Mouse (Mus musculus): ENCODE measurements around the gene 1700017N19Rik. TPM values are rescaled to one million over a fixed set of nuclear protein-coding genes. Genes with fewer than 3 reads are reported as not detected.

1700017N19Rik gene
- total and polyA plus RNA-seq, 3 experiments = not detected

DNA sequence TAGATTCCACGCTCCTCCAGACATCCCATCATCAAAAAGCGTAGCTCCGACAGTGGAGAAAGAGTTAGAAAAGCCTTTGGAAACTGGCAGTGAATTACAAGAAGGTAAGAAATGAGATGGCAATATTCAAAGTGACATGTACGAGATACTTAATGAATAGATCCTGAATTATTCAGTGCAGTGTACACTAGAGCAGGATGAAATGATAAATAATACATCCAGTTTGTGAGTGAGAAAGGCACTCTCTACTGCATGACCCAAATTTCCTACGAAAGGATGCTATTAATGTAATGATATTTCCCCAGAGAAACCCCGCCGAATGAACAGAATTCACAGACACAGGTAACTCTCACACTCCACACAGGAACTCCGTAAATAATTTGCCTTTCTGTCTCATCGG is 13.2 kb downstream of the 1700017N19Rik start:
- Histone ChIP-seq H3K36me3 (replicated peaks in 1 of 2; ENCODE audit: control insufficient read depth in 1 of 2, insufficient read depth in 1 of 2, low read length in 1 of 2) (no peaks in the 10 kb centered on the region), H3K4me2 (ENCODE audit: insufficient read depth, low read depth, poor library complexity, severe bottlenecking) (no peak overlapping the region), H3K4me3 (replicated peaks in 1 of 3; ENCODE audit: low read depth in 2 of 3, low read length in 2 of 3, poor library complexity in 1 of 3) (no peak overlapping the region), H3K9ac (ENCODE audit: insufficient read depth, low read depth) (no peak overlapping the region), H3K79me2 (replicated peaks; ENCODE audit: control insufficient read depth, extremely low read depth, insufficient read depth, poor library complexity, severe bottlenecking) (no peaks in the 10 kb centered on the region), H3K4me1 (ENCODE audit: control insufficient read depth in 1 of 2, insufficient read depth in 2 of 2) (no peaks in the 10 kb centered on the region), H3K9me3 (replicated peaks; ENCODE audit: low read length) (peaks cover 46% of the 10 kb centered on the region), H3K27me3 (replicated peaks) (no peaks in the 10 kb centered on the region), H3K27ac (ENCODE audit: insufficient read depth, low read depth) (no peak overlapping the region)
- no peak for TF ChIP-seq HCFC1 (IDR thresholded peaks at IDR 0.05; ENCODE audit: low read depth, low read length)
- no peak for TF ChIP-seq SMC3 (IDR thresholded peaks at IDR 0.05; ENCODE audit: low read depth, low read length)
- no peak for TF ChIP-seq NRF1 (IDR thresholded peaks at IDR 0.05; ENCODE audit: low read depth, low read length)
- no peak for TF ChIP-seq POLR2A (IDR thresholded peaks at IDR 0.05; ENCODE audit: low read depth, low read length)
- no peak for TF ChIP-seq RAD21 (IDR thresholded peaks at IDR 0.05; ENCODE audit: low read depth, low read length)
- TF ChIP-seq UBTF (IDR thresholded peaks at IDR 0.05; ENCODE audit: low read depth, low read length) = no peak
- no peak for TF ChIP-seq NELFE (IDR thresholded peaks at IDR 0.05; ENCODE audit: low read depth, low read length)
- TF ChIP-seq JUN (IDR thresholded peaks at IDR 0.05; ENCODE audit: insufficient read depth, low read depth, low read length) = no peak
- no peak for TF ChIP-seq TCF12 (IDR thresholded peaks at IDR 0.05; ENCODE audit: low read depth, low read length)
- no peak for TF ChIP-seq BHLHE40 (IDR thresholded peaks at IDR 0.05; ENCODE audit: low read depth, low read length)
- no peak for DNase-seq (ENCODE audit: extremely low read depth)
- in situ Hi-C loops (cut with MboI; ENCODE audit: low pct_ligation_motif_present, low pct_unique_long_range_greater_than_20kb, low sequenced_read_pairs) (no loop called here), dilution Hi-C loops (cut with MboI; ENCODE audit: extremely low pct_ligation_motif_present, extremely low pct_unique_long_range_greater_than_20kb, low sequenced_read_pairs) (no loop called here)

DNA sequence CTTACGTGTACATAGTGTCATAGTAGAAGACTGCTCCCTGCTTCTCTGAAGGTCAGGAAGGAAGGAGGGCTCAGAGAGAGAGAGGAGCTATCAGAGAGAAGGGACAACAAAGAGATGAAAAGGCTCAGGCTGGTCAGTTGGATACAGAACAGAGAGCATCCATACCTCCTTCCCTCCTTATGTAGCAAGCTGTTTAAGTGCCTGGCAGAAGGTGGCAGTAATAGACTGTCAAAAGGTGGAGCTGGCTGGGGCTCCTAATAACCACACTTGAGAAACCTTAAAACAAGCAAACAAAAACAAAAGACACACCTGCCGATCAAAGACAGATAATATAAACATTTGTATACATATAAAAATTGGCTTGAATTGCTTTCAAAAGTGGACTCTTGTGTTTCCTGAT is 14.0 kb downstream of the 1700017N19Rik start:
- H3K9ac ChIP-seq (ENCODE audit: insufficient read depth, low read depth) = no peak overlapping the region
- dilution Hi-C loops (cut with MboI; ENCODE audit: extremely low pct_ligation_motif_present, extremely low pct_unique_long_range_greater_than_20kb, low sequenced_read_pairs) = no loop called here
- no peaks in the 10 kb centered on the region for H3K36me3 ChIP-seq (replicated peaks in 1 of 2; ENCODE audit: control insufficient read depth in 1 of 2, insufficient read depth in 1 of 2, low read length in 1 of 2)
- no peak for TF ChIP-seq CTCF (conservative IDR thresholded peaks at IDR 0.05 in 1 of 2, IDR thresholded peaks at IDR 0.05 in 1 of 2; ENCODE audit: low read depth in 2 of 2, low read length in 2 of 2)
- no peak for TF ChIP-seq UBTF (IDR thresholded peaks at IDR 0.05; ENCODE audit: low read depth, low read length)
- no peak for TF ChIP-seq JUN (IDR thresholded peaks at IDR 0.05; ENCODE audit: insufficient read depth, low read depth, low read length)
- H3K27ac ChIP-seq (ENCODE audit: insufficient read depth, low read depth) = no peak overlapping the region
- no peak for DNase-seq (ENCODE audit: extremely low read depth)
- H3K27me3 ChIP-seq (replicated peaks) = no peaks in the 10 kb centered on the region
- H3K4me3 ChIP-seq (replicated peaks in 1 of 3; ENCODE audit: low read depth in 2 of 3, low read length in 2 of 3, poor library complexity in 1 of 3) = no peak overlapping the region
- H3K9me3 ChIP-seq (replicated peaks; ENCODE audit: low read length) = peaks cover 40% of the 10 kb centered on the region
- no peaks in the 10 kb centered on the region for H3K4me1 ChIP-seq (ENCODE audit: control insufficient read depth in 1 of 2, insufficient read depth in 2 of 2)
- no peaks in the 10 kb centered on the region for H3K79me2 ChIP-seq (replicated peaks; ENCODE audit: control insufficient read depth, extremely low read depth, insufficient read depth, poor library complexity, severe bottlenecking)
- no peak overlapping the region for H3K4me2 ChIP-seq (ENCODE audit: insufficient read depth, low read depth, poor library complexity, severe bottlenecking)
- in situ Hi-C loops (cut with MboI; ENCODE audit: low pct_ligation_motif_present, low pct_unique_long_range_greater_than_20kb, low sequenced_read_pairs) = no loop called here

DNA sequence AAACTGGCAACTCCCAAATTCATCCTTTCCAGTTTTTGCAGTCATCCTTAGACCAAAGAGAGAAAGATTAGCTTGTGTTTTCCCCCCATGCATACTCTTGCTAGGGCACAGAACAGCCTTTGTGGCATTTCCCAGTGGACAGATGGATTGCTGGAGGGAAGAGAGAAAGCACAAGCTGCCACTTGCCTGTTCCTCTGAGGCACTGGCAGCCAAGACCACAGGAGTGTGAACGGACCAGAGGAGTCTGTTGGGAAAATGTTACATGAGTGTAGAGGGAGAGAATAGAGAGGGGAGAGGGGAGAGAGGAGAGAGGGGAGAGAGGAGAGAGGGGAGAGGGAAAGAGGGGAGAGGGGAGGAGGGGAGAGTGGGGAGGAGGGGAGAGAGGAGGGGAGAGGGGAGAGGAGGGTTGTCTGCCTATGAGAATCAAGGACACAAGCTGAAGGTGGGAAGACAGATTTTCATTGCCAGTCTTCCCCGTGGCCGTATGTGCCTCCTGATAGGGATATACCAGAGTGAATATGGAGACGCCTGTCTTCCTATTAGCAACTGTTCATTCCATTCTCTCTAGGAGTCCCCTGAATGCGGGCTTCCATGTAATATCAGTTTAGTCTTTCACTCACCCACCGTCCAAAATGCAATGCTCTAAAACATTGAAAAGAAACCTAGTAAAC is 27.1 kb downstream of the 1700017N19Rik start:
- no peaks in the 10 kb centered on the region for H3K79me2 ChIP-seq (replicated peaks; ENCODE audit: control insufficient read depth, extremely low read depth, insufficient read depth, poor library complexity, severe bottlenecking)
- in situ Hi-C loops (cut with MboI; ENCODE audit: low pct_ligation_motif_present, low pct_unique_long_range_greater_than_20kb, low sequenced_read_pairs) = no loop called here
- no peaks in the 10 kb centered on the region for H3K36me3 ChIP-seq (replicated peaks in 1 of 2; ENCODE audit: control insufficient read depth in 1 of 2, insufficient read depth in 1 of 2, low read length in 1 of 2)
- H3K9me3 ChIP-seq (replicated peaks; ENCODE audit: low read length) = peaks cover 44% of the 10 kb centered on the region
- H3K4me3 ChIP-seq (replicated peaks in 1 of 3; ENCODE audit: low read depth in 2 of 3, low read length in 2 of 3, poor library complexity in 1 of 3) = no peak overlapping the region
- no peak overlapping the region for H3K9ac ChIP-seq (ENCODE audit: insufficient read depth, low read depth)
- dilution Hi-C loops (cut with MboI; ENCODE audit: extremely low pct_ligation_motif_present, extremely low pct_unique_long_range_greater_than_20kb, low sequenced_read_pairs) = no loop called here
- DNase-seq (ENCODE audit: extremely low read depth) = no peak
- H3K4me1 ChIP-seq (ENCODE audit: control insufficient read depth in 1 of 2, insufficient read depth in 2 of 2) = no peaks in the 10 kb centered on the region
- H3K27me3 ChIP-seq (replicated peaks) = no peaks in the 10 kb centered on the region
- TF ChIP-seq IRF4 (IDR thresholded peaks at IDR 0.05; ENCODE audit: low read depth, low read length) = no peak
- TF ChIP-seq CHD2 (IDR thresholded peaks at IDR 0.05; ENCODE audit: low read length) = no peak
- TF ChIP-seq ZMIZ1 (IDR thresholded peaks at IDR 0.05; ENCODE audit: low read depth, low read length) = no peak
- TF ChIP-seq NELFE (IDR thresholded peaks at IDR 0.05; ENCODE audit: low read depth, low read length) = no peak
- no peak for TF ChIP-seq SIN3A (IDR thresholded peaks at IDR 0.05; ENCODE audit: low read length)
- no peak for TF ChIP-seq POLR2A (IDR thresholded peaks at IDR 0.05; ENCODE audit: low read depth, low read length)
- TF ChIP-seq SMC3 (IDR thresholded peaks at IDR 0.05; ENCODE audit: low read depth, low read length) = no peak
- TF ChIP-seq JUN (IDR thresholded peaks at IDR 0.05; ENCODE audit: insufficient read depth, low read depth, low read length) = no peak
- no peak for TF ChIP-seq USF1 (IDR thresholded peaks at IDR 0.05; ENCODE audit: low read depth, low read length)
- TF ChIP-seq NRF1 (IDR thresholded peaks at IDR 0.05; ENCODE audit: low read depth, low read length) = no peak
- TF ChIP-seq UBTF (IDR thresholded peaks at IDR 0.05; ENCODE audit: low read depth, low read length) = no peak
- H3K27ac ChIP-seq (ENCODE audit: insufficient read depth, low read depth) = no peak overlapping the region
- H3K4me2 ChIP-seq (ENCODE audit: insufficient read depth, low read depth, poor library complexity, severe bottlenecking) = no peak overlapping the region
